Mouse (Mus musculus): ENCODE data around the gene Rnf25. TPM values are rescaled to one million over a fixed set of nuclear protein-coding genes. Genes with fewer than 3 reads are reported as not detected.

Gene Rnf25
- polyA plus RNA-seq (2012; rRNA removed) = 63.3 and 64.1 TPM in 2 replicates

DNA sequence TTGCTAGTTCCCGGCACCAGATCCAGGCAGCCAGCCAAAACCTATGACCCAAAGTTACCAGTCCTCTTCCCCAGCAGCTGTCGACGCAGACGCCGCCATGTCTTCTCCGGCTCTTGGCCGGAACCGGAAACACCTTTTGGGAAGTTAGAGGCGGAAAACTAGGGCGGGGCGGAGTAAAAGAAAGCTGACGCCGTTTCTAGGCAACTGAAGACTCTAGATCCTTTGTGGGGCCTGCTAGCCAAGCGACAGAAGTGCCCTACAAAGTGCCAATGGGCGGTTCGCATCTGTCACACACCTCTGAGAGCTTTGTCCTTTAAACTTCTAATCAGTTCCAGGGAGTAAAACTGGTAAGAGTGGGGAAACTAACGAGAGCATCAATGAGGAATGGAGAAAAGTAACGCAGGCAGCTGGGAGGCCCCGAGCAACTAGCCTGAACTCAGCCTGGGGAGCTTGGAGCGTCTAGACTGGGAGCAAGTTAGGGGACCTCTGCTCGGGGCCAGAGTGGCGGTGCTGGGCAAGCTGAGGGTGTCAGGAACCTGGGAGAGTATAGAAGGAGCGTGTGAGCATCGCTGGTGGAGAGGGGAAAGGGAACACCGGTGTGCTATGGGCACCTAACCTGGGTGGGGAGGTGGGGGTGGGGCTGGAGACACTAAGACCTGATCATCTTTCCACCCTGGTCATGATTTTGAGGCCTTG, at the start of gene Rnf25, which contains the start of gene Stk36:
Gene Rnf25 (minus strand): TSS at position 131 of the 696 bp plus-strand sequence.
Gene Stk36 (plus strand): TSS at position 179 of the 696 bp plus-strand sequence.
- Histone ChIP-seq H3K27ac (ENCODE audit: insufficient read depth, low read depth, low read length) (peak within 1 kb of the TSS; percentile 13; the same call in 1 of the 2 replicates), H3K36me3 (ENCODE audit: control insufficient read depth, insufficient read depth, low read length) (no peaks in the 10 kb centered on the region), H3K4me3 (ENCODE audit: insufficient read depth, low read depth, low read length) (peak within 1 kb of the TSS; percentile 75), H3K4me1 (ENCODE audit: control insufficient read depth, insufficient read depth, low read length) (0 out of 2 replicates have a peak, but pooled peaks cover 3% of the 10 kb centered on the region), H3K27me3 (replicated peaks; ENCODE audit: control insufficient read depth, insufficient read depth, low read length) (no peaks in the 10 kb centered on the region)
- peak; percentile 92 for DNase-seq
- WGBS = 8% methylated on average over 25 of the region's 25 CpGs
- TF ChIP-seq POLR2A (IDR thresholded peaks at IDR 0.05; ENCODE audit: low read depth, low read length) (peak; percentile 82), CTCF (conservative IDR thresholded peaks at IDR 0.05; ENCODE audit: insufficient read depth, insufficient read length, low read depth, low read length) (no peak)

DNA sequence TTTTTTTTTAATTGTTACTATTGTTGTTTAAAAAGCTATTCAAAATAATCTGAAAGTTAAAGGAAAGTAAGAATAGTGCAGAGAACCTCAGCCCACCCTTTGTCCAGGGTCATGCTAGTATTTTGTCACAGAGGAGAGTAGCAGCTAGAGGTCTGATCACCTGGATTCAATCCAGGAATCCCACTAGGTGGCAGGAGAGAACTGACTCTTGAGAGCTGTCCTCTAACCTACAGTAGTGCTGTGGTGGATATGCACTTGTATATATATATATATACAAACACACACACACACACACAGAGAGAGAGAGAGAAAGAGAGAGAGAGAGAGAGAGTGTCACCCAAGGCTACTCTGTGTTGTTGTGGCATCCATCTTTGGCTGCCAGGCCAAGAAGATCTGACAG, 42.7 kb upstream of the Rnf25 start:
- H3K27me3 ChIP-seq (replicated peaks; ENCODE audit: control insufficient read depth, insufficient read depth, low read length) = no peaks in the 10 kb centered on the region
- no peak overlapping the region for H3K27ac ChIP-seq (ENCODE audit: insufficient read depth, low read depth, low read length)
- H3K4me1 ChIP-seq (ENCODE audit: control insufficient read depth, insufficient read depth, low read length) = no peaks in the 10 kb centered on the region
- DNase-seq = peak; percentile 28
- no peaks in the 10 kb centered on the region for H3K36me3 ChIP-seq (ENCODE audit: control insufficient read depth, insufficient read depth, low read length)
- no peak for TF ChIP-seq POLR2A (IDR thresholded peaks at IDR 0.05; ENCODE audit: low read depth, low read length)
- peak; percentile 44 for TF ChIP-seq CTCF (conservative IDR thresholded peaks at IDR 0.05; ENCODE audit: insufficient read depth, insufficient read length, low read depth, low read length)
- no peak overlapping the region for H3K4me3 ChIP-seq (ENCODE audit: insufficient read depth, low read depth, low read length)

DNA sequence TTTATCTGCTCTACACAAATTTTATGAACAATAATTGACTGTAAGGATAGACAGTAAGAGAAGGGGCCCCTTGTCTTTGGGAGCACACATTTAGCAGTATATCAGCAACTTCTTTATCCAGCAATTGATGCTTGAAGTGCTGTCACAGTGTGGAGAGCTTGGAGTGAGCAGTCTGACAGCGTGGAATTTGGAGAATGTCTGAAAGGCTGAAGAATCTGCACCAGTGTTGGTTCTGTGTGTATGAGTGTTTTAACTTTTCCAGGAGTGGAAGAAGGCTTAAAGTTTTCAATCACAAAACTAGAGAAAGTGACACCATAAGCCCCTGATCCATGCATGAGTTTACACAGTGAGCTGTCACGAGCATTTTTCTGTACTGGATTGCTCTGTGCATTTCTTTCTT, 42.3 kb upstream of the Rnf25 start:
- 79% methylated on average over 2 of the region's 2 CpGs for WGBS
- H3K36me3 ChIP-seq (ENCODE audit: control insufficient read depth, insufficient read depth, low read length) = no peaks in the 10 kb centered on the region
- H3K27me3 ChIP-seq (replicated peaks; ENCODE audit: control insufficient read depth, insufficient read depth, low read length) = no peaks in the 10 kb centered on the region
- TF ChIP-seq POLR2A (IDR thresholded peaks at IDR 0.05; ENCODE audit: low read depth, low read length) = no peak
- no peak for TF ChIP-seq CTCF (conservative IDR thresholded peaks at IDR 0.05; ENCODE audit: insufficient read depth, insufficient read length, low read depth, low read length)
- H3K4me1 ChIP-seq (ENCODE audit: control insufficient read depth, insufficient read depth, low read length) = no peaks in the 10 kb centered on the region
- H3K27ac ChIP-seq (ENCODE audit: insufficient read depth, low read depth, low read length) = no peak overlapping the region
- no peak for DNase-seq
- no peak overlapping the region for H3K4me3 ChIP-seq (ENCODE audit: insufficient read depth, low read depth, low read length)

- no peak for DNase-seq
- H3K4me1 ChIP-seq (ENCODE audit: control insufficient read depth, insufficient read depth, low read length) = no peaks in the 10 kb centered on the region
- H3K27me3 ChIP-seq (replicated peaks; ENCODE audit: control insufficient read depth, insufficient read depth, low read length) = no peaks in the 10 kb centered on the region
- WGBS = 91% methylated on average over 4 of the region's 4 CpGs
- H3K36me3 ChIP-seq (ENCODE audit: control insufficient read depth, insufficient read depth, low read length) = no peaks in the 10 kb centered on the region
- no peak overlapping the region for H3K4me3 ChIP-seq (ENCODE audit: insufficient read depth, low read depth, low read length)
- H3K27ac ChIP-seq (ENCODE audit: insufficient read depth, low read depth, low read length) = no peak overlapping the region
- TF ChIP-seq CTCF (conservative IDR thresholded peaks at IDR 0.05; ENCODE audit: insufficient read depth, insufficient read length, low read depth, low read length) = no peak
Observed at GRCm38 (mm10) chr1:74632734-74633133, 31.5 kb upstream of the Rnf25 start.

GRCm38 (mm10) chr1:74628001-74628400, 26.8 kb upstream of the Rnf25 start:
- H3K27me3 ChIP-seq (replicated peaks; ENCODE audit: control insufficient read depth, insufficient read depth, low read length) = no peaks in the 10 kb centered on the region
- 51% methylated on average over 7 of the region's 7 CpGs for WGBS
- DNase-seq = peak; percentile 21
- H3K27ac ChIP-seq (ENCODE audit: insufficient read depth, low read depth, low read length) = no peak overlapping the region
- no peak overlapping the region for H3K4me3 ChIP-seq (ENCODE audit: insufficient read depth, low read depth, low read length)
- TF ChIP-seq CTCF (conservative IDR thresholded peaks at IDR 0.05; ENCODE audit: insufficient read depth, insufficient read length, low read depth, low read length) (no peak), POLR2A (IDR thresholded peaks at IDR 0.05; ENCODE audit: low read depth, low read length) (no peak)
- H3K4me1 ChIP-seq (ENCODE audit: control insufficient read depth, insufficient read depth, low read length) = no peaks in the 10 kb centered on the region
- no peaks in the 10 kb centered on the region for H3K36me3 ChIP-seq (ENCODE audit: control insufficient read depth, insufficient read depth, low read length)

- H3K27ac ChIP-seq (ENCODE audit: insufficient read depth, low read depth, low read length) = no peak overlapping the region
- WGBS = 83% methylated on average over 4 of the region's 4 CpGs
- no peak overlapping the region for H3K4me3 ChIP-seq (ENCODE audit: insufficient read depth, low read depth, low read length)
- no peak for DNase-seq
- TF ChIP-seq POLR2A (IDR thresholded peaks at IDR 0.05; ENCODE audit: low read depth, low read length) = no peak
- no peak for TF ChIP-seq CTCF (conservative IDR thresholded peaks at IDR 0.05; ENCODE audit: insufficient read depth, insufficient read length, low read depth, low read length)
- H3K27me3 ChIP-seq (replicated peaks; ENCODE audit: control insufficient read depth, insufficient read depth, low read length) = no peaks in the 10 kb centered on the region
- H3K36me3 ChIP-seq (ENCODE audit: control insufficient read depth, insufficient read depth, low read length) = no peaks in the 10 kb centered on the region
- H3K4me1 ChIP-seq (ENCODE audit: control insufficient read depth, insufficient read depth, low read length) = no peaks in the 10 kb centered on the region
Observed at GRCm38 (mm10) chr1:74626076-74626475, 24.9 kb upstream of the Rnf25 start.

- H3K4me1 ChIP-seq (ENCODE audit: control insufficient read depth, insufficient read depth, low read length) = no peaks in the 10 kb centered on the region
- no peaks in the 10 kb centered on the region for H3K36me3 ChIP-seq (ENCODE audit: control insufficient read depth, insufficient read depth, low read length)
- no peak for DNase-seq
- TF ChIP-seq POLR2A (IDR thresholded peaks at IDR 0.05; ENCODE audit: low read depth, low read length) (no peak), CTCF (conservative IDR thresholded peaks at IDR 0.05; ENCODE audit: insufficient read depth, insufficient read length, low read depth, low read length) (no peak)
- no peak overlapping the region for H3K4me3 ChIP-seq (ENCODE audit: insufficient read depth, low read depth, low read length)
- no peaks in the 10 kb centered on the region for H3K27me3 ChIP-seq (replicated peaks; ENCODE audit: control insufficient read depth, insufficient read depth, low read length)
- 94% methylated on average over 1 of the region's 1 CpGs for WGBS
- H3K27ac ChIP-seq (ENCODE audit: insufficient read depth, low read depth, low read length) = no peak overlapping the region
Observed at GRCm38 (mm10) chr1:74624183-74624582, 23.0 kb upstream of the Rnf25 start.
